Mouse (Mus musculus) adipocyte (in vitro differentiated cells): ENCODE measurements at regions not wholly inside any gene's neighbourhood (a gene's known extent, or its start where the extent isn't known, plus 50 kb on each side); places are given as distances from the start of the nearest gene placed in this dataset.

Experiments used
- DNase-seq: peaks from one replicate; pipeline ENCODE4 v3.0.0-alpha.2; 2016; ENCODE audit warnings: low spot score

DNA sequence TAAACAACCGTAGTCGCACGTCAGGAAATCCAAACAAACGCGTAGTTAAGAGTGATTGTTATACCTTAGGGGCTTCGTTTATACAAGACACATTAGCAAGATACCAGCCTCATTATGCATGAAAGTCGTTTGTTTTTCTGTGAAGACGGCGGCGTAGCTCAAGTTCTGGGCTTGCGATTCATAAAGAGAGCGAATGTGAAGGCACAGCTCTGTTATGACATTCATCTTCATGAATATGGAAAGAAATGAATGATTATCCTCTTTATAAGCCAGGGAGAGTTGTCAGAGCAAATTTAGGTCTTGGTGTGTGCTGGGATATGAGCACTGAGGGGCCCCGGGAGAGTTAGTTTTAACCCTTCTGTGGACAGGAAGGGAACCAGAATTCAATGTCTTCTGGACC, 266.4 kb downstream of the Atp23 start:
- no peak for DNase-seq

DNA sequence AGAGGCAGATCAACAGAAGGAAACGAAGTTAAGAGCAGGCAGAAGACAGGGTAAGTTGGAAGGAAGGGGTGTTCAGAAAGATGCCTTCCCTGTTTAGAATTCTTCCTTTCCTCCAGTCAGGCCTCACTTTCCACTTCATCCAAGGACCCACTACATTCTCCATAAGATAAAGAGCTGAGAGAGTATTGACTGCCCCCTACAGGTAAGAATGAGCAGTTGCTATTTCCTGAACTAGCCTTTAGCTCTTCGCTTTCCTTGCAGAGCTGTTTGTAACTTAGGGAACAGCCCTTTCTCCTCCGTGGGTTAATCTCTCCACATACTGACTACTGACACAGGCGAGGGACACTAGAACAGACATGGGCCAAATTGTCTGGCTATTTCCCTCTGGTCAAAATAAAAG, 273.1 kb downstream of the Atp23 start:
- DNase-seq: no peak

DNA sequence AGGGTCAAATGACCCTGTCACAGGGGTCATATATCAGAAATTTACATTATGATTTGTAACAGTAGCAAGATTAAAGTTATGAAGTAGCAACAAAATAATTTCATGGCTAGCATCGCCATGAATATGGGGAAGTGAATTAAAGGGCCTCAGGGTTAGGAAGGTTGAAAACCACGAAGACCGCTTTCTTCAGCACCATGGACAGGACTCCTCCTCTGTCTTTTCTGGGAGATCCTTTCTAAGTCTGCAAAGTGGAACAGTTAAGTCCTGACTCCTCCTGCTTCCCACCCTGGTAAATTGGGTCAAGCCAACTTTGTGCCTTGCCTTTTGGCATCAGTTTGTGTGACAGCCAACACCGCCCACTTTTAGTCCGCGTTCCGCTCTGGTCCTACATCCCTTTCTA, 275.7 kb downstream of the Atp23 start:
- DNase-seq: peak; percentile 3

DNA sequence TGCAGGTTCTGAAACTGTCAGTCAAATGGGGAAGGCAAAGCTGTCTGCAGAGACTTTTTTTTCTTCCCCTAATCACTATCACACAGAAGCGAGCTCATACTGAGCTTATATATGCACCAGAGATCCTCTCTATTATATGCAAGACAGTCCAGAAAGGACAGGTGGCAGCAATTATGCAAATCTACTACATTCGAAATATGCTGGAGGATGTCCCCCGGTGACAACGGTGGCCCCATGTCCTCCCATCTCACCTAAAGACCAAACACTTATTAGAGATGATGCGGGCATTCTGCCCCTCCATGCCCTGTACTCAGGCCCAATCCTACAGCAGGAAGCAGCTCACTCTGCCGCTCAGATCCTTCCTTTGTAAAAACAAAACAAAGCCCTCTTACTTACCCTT, 280.4 kb downstream of the Atp23 start:
- DNase-seq: no peak

DNA sequence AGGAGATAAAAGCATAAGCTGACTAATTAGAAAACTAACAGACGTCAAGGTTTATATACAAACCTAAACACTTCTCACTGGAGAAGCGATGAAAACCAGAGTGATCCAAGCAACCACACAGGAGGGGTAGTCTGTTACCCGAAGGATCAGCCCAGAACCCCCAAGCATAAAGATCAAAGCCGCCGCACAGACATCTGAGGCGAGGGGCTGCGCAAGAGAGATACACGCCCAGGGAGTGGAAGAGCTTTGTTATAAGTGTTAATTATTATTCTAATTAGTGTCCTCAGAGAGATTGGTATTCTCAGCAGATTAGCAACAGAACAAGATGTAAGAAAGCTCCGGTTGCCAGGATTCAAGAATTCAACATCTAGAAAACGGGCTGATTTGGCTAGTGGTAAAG, 281.2 kb downstream of the Atp23 start:
- no peak for DNase-seq

DNA sequence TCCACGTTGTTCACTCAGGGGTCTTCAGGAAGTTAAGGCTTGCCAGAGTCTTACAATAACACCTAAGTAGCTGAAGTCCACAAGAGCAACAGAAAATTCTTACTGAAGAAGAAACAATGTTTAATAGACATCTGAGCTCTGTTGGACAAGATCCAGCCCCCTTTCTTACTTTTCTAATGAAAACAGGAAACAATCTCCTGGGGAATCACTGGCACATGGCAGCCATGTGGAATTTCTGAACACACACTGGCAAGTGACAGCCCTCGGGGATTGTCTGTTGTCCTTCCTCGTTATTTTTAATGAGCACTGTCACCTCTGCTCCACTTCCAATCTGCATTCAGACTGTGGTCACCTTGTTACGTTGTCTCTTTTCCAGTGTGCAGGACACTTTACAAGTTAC, 288.9 kb downstream of the Atp23 start:
- no peak for DNase-seq

DNA sequence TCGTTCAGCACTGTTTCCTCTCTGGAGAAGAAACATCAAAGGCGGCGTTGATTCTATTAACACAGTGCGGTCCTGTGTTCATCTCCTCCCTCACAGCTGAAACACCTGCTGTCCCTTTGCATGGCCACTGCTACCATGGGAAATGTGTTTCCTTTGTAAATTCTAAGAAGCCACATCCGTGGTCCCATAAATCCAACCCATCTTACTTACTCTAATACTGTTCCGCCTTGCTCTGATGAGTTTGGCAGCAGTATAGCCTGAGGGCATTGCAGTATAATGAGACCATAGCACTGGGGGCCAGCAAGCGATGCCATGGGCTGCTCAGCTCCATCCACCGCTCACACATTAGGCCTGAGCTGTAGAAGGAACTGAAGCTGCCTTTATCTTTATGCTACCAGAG, 290.6 kb downstream of the Atp23 start:
- DNase-seq: no peak

DNA sequence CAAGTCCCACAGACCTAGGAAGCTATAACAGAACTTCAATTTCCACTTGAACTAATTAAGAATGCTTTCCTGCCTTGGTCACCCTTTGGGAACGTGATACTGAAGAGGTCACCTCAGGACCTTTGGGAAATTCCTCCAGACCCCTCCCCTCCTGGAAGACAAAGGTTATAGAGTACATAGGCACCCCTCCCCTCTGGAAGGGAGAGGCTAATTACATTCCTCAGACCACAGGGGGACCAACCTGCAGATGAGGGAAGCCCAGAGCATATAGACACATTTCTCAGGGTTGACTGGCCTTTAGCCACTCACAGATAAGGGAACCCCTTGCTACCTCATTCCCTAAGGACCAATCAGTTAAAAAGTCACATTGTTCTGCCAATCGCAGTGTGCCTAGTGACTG, 301.5 kb downstream of the Atp23 start:
- DNase-seq: no peak

DNA sequence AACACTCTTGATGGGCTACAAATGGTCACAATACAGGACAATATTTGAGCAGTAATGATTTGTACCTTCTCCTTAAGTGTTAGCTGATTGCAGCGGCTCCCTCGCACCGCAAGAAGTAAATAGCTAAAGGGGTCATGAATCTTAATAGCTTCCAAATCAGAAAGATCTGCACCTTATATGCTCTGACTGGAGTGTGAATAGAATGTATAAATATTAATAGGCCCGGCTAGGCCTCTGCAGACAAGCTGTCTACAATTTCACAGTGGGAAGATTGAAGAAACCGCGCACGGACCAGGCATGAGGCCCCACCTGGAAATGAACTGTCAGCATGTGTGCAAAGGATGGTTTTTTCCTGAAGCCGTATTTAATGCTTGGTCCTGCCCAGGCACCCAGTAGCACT, 333.0 kb downstream of the Atp23 start:
- DNase-seq: no peak

DNA sequence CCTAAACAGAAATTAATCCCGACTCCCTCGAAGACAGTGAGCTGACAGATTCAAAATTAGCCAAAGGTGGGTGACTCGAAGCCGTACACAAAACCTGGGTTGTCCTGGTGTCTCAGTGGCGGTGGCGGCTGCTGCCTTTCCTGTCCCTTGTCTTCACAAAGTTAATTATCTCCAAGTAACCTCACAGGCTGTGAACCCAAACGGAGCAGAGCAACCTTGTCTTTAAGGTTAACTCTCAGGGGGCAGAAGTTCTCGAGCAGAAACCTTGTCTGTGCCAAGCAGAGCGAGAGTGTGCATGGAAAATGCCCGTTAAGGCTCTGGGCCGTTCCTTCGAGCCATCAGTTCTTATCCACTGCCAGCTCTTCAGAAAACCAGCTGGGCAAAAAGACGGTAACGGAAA, 335.8 kb downstream of the Atp23 start:
- DNase-seq: no peak

DNA sequence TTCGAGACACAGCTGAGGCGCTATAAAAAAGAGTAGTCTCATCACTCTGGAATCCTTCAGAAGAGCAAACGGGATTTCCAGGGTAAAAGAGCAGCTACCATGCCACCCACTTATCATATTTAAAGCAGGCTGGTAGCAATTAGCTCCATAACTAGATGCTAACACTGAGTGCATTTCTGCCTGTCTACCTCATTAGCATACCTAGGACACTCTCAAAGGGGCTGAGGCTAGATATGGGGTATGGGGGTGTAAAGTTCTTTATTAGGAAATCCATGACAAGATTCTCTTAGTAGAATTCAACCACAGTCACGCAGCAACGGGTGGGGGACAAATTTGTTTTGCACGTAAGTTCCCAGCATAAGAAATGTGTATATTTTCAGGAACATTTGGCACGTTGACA, 346.1 kb downstream of the Atp23 start:
- no peak for DNase-seq

DNA sequence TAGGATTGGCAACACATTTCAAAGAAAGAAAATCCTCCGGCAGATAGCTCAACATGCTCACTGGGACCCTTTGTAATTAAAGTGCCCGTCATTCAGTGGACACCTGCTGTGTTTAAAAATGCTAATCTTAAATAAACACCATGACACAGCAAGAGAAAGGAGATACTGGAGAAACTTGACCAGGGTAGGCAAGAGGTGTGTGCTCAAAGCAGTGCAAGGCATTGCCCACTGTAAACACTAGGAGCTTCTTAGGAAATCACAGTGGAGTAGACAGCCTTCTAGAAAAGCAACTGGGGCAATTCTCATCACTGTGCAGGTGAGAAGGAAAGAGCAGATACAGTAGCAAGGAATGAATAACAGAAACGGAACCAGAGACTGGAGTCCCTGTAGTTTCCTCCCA, 369.2 kb downstream of the Atp23 start:
- DNase-seq: no peak

DNA sequence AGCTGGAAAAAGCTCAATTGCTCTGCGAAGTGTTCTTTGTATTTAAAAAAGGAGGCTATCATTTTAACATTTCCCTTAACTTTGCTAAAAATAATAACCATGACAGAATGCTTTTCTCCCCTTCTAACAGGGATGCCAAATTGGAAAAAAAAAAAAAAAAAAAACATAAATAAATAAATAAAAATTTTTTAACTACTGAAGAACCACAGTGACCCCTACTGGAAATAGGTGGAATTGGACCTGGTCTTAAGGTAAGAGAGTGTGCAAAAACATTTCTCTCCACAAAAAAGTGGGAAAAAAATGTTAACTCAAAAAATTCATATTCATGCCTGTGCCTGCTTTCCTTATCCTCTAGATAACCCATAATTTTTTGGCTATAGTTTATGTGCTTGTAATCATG, 369.8 kb downstream of the Atp23 start:
- peak; percentile 51 for DNase-seq

DNA sequence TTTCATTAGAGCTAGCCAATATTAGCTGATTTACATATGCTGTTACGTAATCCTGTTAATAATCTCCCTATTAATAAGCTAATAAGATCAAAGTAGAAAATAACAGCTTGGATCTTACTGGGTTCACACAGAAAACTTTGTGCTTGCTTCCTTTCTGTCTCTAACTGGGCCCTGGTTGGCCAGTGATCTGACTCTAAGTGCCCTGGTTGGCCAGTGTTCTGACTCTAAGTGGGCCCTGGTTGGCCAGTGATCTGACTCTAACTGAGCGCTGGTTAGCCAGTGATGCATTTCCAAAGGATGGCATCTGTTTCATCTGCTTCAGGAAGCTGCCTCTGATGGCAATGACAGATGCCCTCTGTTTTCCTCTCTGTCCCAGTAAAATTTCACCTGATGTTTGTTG, 372.4 kb downstream of the Atp23 start:
- no peak for DNase-seq

DNA sequence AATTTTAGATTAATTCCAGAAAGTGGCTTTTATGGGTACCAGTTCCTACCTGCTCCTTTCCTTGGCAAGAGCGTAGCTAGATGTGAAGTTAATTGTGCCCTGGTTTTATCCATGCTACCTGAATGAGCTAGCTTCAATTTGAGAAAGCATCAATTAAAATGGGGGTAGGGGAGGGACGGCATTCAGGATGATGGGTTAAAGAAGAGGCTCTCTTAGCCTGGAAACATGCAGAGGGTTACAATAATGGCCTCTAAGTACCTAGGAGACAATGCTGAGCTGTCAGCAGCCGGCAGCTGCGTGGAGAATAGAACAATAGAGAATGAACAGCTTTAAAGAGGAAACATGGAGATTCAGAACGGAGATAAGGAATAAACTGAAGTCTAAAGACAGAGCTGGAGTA, 375.0 kb downstream of the Atp23 start:
- no peak for DNase-seq

DNA sequence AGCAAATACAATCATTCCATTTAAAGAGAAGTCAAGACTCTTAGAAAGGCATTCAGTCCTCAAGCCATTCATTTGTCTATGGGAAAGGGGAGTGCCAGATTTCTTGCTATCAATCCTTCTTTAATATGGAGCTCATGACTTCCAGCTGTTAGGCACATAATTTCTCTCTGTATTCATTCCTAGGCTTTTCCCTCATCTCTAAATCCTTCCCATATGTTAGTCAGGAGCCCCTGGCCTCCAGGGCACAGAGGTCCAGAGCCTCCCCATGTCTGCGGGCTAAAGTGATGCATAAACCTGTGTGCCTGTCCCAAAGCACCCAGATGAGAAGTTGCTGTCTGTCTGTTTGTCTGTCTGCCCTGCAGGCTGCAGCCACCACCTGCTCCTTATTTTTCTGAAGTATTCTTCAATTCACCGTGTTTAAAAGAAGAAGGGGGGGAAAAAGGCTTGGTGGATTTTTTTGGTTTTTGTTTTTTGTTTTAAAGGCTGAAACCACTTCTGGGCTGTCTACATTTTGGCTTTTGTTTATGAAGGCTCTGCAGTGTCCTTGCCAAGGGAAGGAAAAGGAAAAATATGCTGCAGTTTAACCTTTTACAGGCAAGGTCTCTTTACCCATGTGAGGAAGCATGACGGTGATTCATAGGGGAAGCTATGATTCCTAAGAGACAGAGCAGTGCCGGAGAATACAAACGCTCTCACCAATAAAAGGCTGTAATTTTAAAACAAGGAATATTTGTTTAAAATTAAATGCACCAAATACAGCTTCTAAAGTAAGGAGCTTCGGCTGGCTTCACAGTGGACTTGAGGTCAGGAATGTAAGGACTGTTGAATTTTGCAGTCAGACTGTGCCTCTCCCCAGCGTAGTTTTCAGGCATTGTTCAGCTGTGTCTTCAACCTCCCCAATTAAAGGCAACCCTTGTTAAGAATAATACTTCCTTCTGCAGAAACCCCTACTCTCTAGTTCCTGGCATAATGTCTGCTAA, 379.0 kb downstream of the Atp23 start:
- no peak for DNase-seq

DNA sequence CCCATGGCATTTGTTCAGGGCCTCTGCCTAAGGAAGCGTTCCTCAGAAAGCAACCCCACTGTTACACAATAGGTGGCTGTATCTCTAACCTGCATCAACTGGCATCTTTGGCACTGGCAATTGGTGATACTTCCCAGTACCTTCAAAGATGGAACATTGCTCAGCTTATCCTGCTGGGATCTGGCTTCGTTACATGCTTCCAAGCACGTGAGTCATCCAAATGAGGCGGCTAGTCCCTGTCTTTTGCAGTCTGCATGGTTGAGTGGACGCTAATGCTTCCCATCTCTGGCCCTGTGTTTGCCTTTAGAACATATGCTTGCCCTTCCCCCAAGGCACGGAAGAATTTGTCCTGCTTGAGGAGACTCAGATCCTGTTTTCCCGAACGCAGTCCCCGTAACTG, 380.2 kb downstream of the Atp23 start:
- no peak for DNase-seq

DNA sequence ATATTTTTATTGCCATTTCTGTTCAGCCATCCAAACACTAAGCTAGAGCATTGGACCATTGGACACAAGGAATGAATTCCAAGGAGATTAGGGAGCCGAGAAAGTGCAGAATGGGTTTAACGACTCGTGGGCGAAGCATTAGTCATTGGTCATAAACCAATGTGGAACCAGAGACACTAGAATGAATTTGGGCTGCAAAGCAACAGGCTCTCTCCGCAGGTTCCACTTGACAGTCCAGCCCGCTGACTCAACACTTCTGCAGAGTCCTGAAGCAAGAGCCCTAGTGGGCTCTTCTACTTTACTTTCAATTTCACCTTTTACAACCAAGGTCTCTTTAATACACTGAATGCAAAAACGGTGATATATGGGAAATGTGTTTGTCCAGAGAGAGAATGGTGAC, 388.0 kb downstream of the Atp23 start:
- DNase-seq: no peak

DNA sequence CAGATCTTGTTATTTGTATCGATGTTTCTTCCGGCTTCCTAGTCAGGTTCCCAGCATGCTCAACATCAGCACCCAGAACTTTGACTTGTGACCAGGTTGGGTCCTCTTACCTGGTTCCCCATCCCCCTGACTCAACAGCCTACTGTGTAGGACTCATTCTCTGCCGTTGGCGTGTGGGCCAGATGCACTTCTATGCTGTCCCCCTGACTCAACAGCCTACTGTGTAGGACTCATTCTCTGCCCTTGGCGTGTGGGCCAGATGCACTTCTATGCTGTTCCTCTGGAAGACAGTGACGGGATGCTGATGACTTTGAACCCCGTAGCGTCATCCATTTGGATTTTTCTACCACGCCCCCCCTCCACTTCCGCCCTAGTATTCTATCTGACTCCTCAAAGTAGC, 389.6 kb downstream of the Atp23 start:
- no peak for DNase-seq

DNA sequence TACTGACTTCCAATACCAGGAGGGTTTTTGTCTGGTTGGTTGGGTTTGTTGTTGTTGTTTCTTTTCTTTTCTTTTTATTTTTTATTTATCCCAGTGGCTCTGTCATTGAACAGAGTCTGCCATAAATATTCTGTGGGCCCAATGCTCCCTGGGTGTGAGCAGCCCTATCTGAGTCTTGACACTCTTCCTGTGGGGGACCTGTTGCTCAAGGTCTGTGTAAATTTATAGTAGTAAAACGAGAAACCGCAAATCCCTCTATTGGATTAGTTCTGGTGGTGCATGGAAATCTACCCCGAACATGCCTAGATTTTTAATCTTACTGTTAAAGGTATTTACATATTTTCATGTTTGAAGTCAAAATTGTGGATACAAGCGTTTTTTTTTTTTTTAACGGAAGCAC, 395.2 kb downstream of the Atp23 start:
- DNase-seq: no peak

DNA sequence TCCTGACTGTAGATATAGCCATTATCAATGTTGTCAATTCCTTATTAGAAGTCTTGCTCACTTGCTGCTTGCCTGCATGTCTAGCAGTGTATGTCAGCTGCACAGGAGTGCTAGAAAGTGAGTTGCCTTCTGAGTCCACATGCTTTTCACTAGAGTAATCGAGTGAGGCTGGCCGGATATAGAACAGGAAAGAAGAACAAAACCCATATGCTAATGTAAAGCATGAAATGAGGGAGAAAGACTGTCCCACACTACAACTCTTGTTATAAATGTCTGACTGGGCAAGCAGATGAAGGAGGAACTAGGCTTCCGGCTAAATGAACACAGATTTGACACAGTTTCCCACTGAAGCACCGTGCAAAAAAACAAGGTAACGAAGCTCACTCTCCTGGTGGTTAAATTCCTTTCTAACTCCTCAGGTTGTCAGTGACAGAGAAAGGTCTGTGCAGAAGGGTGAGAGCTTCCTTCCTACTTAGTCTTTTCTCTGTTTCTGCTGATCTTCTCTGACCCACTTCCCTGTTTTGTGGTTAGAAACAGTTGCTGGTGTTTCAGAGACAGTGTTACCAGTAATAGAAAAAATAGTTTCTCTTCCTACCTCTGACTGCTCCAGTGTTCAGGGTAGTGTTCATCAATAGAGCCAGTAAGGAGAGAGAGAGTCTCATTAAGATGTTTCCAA, 399.0 kb downstream of the Atp23 start:
- no peak for DNase-seq

DNA sequence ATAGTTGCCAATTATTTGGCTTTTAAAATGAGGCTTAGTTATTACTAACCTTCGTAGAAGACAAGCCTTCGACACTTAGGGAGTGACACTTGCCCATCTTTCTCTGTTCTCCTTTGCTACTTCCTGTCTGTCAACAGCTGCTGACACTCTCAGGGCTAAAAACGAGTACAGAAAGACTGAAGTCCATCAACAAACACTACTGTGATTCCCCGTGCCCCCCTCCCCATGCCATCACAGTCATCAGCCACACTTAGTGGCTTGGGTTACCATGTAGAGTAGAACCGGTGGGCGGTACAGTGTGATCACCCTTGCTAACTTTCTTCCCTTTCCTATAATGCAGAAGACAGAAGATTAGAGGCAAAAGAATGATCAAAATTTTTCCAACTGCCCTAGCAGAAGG, 402.4 kb downstream of the Atp23 start:
- DNase-seq: no peak

DNA sequence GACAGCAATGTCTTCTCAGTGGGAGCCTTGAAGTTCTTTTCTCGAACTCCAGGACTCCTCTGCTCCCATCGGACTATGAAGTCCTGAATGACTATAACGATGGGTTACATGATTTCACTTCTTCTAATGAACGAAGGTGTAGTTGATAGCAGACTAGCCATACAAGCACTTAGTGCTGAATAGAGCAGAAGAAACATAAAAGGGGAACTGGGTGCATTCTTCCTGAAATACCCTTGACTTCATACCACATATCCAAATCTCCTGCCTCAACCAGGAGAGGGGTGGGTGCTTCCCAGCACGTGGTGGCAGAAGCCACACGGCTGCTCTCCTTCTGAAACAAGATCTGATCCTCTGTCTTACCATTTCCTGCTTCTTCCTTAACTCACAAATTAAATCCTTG, 407.4 kb downstream of the Atp23 start:
- DNase-seq: no peak

DNA sequence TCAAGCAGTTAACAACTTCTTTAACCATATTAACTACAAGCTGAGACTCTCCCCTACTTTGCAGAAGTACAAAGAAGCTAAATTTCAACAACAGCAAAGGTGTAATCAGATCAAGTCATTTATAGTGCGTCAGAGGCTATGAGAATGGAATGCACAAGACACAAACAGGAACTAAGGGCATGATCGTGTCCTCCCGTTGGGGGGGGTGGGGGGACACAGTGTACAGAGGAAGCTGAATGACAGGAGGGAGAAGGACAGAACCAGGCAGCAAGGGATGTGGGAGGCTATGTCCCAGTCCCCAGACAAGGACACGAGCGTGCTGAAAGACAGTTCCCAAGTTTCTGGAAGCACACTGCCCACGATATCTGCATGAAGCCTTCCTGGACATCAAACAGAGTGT, 408.9 kb downstream of the Atp23 start:
- DNase-seq: no peak
